Mouse (Mus musculus): ENCODE measurements around the gene Gpr153. TPM values are rescaled to one million over a fixed set of nuclear protein-coding genes. Genes with fewer than 3 reads are reported as not detected.

The Gpr153 gene
- polyA plus RNA-seq, 1 experiment from 2014 or later, result 9.1 TPM

GRCm38 (mm10) chr4:152263089-152263488, 10.9 kb upstream of the Gpr153 start:
- Histone ChIP-seq H3K4me3 (ENCODE audit: low read length) (no peak overlapping the region), H3K4me1 (ENCODE audit: control insufficient read depth, insufficient read depth, low read length) (peaks cover 31% of the 10 kb centered on the region), H3K9ac (ENCODE audit: low read depth, low read length) (no peak overlapping the region), H3K27ac (ENCODE audit: low read depth, low read length) (no peak overlapping the region), H3K9me3 (ENCODE audit: control insufficient read depth, low read length) (no peaks in the 10 kb centered on the region), H3K36me3 (ENCODE audit: control insufficient read depth, insufficient read depth, low read length) (no peaks in the 10 kb centered on the region; the same call in 1 of the 2 replicates), H3K4me2 (replicated peaks; ENCODE audit: low read depth, low read length) (no peak overlapping the region), H3K27me3 (ENCODE audit: control insufficient read depth, insufficient read depth, low read length) (no peaks in the 10 kb centered on the region)
- no peak; the same call in 1 of the 2 replicates for ATAC-seq (ENCODE audit: low FRiP score, low TSS enrichment)
- WGBS, result 63% methylated on average over 9 of the region's 9 CpGs

GRCm38 (mm10) chr4:152263512-152264176, 10.4 kb upstream of the Gpr153 start:
- Histone ChIP-seq H3K4me3 (ENCODE audit: low read length) (no peak overlapping the region), H3K9me3 (ENCODE audit: control insufficient read depth, low read length) (no peaks in the 10 kb centered on the region), H3K27ac (ENCODE audit: low read depth, low read length) (peak overlapping the region; percentile 20), H3K4me1 (ENCODE audit: control insufficient read depth, insufficient read depth, low read length) (peaks cover 31% of the 10 kb centered on the region), H3K36me3 (ENCODE audit: control insufficient read depth, insufficient read depth, low read length) (no peaks in the 10 kb centered on the region; the same call in 1 of the 2 replicates), H3K4me2 (replicated peaks; ENCODE audit: low read depth, low read length) (no peak overlapping the region), H3K9ac (ENCODE audit: low read depth, low read length) (no peak overlapping the region), H3K27me3 (ENCODE audit: control insufficient read depth, insufficient read depth, low read length) (no peaks in the 10 kb centered on the region)
- peak; percentile 68 for ATAC-seq (ENCODE audit: low FRiP score, low TSS enrichment)
- WGBS, result 31% methylated on average over 10 of the region's 10 CpGs

- Histone ChIP-seq H3K36me3 (ENCODE audit: control insufficient read depth, insufficient read depth, low read length) (no peaks in the 10 kb centered on the region; the same call in 1 of the 2 replicates), H3K4me1 (ENCODE audit: control insufficient read depth, insufficient read depth, low read length) (peaks cover 31% of the 10 kb centered on the region), H3K27me3 (ENCODE audit: control insufficient read depth, insufficient read depth, low read length) (no peaks in the 10 kb centered on the region), H3K9ac (ENCODE audit: low read depth, low read length) (no peak overlapping the region), H3K4me3 (ENCODE audit: low read length) (no peak overlapping the region), H3K27ac (ENCODE audit: low read depth, low read length) (peak overlapping the region; percentile 20), H3K9me3 (ENCODE audit: control insufficient read depth, low read length) (no peaks in the 10 kb centered on the region), H3K4me2 (replicated peaks; ENCODE audit: low read depth, low read length) (no peak overlapping the region)
- 53% methylated on average over 4 of the region's 4 CpGs for WGBS
- ATAC-seq (ENCODE audit: low FRiP score, low TSS enrichment), result no peak
Measured at GRCm38 (mm10) chr4:152264177-152264530, 9.9 kb upstream of the Gpr153 start.

- Histone ChIP-seq H3K27ac (ENCODE audit: low read depth, low read length) (no peak overlapping the region), H3K9me3 (ENCODE audit: control insufficient read depth, low read length) (no peaks in the 10 kb centered on the region), H3K4me2 (replicated peaks; ENCODE audit: low read depth, low read length) (no peak overlapping the region), H3K4me3 (ENCODE audit: low read length) (no peak overlapping the region), H3K9ac (ENCODE audit: low read depth, low read length) (no peak overlapping the region), H3K4me1 (ENCODE audit: control insufficient read depth, insufficient read depth, low read length) (peaks cover 31% of the 10 kb centered on the region), H3K36me3 (ENCODE audit: control insufficient read depth, insufficient read depth, low read length) (no peaks in the 10 kb centered on the region; the same call in 1 of the 2 replicates), H3K27me3 (ENCODE audit: control insufficient read depth, insufficient read depth, low read length) (no peaks in the 10 kb centered on the region)
- no peak for ATAC-seq (ENCODE audit: low FRiP score, low TSS enrichment)
- 89% methylated on average over 9 of the region's 9 CpGs for WGBS
Measured at GRCm38 (mm10) chr4:152264867-152265568, 9.0 kb upstream of the Gpr153 start.

GRCm38 (mm10) chr4:152265791-152266190, 8.2 kb upstream of the Gpr153 start:
- Histone ChIP-seq H3K4me1 (ENCODE audit: control insufficient read depth, insufficient read depth, low read length) (peaks cover 31% of the 10 kb centered on the region), H3K9me3 (ENCODE audit: control insufficient read depth, low read length) (no peaks in the 10 kb centered on the region), H3K27ac (ENCODE audit: low read depth, low read length) (no peak overlapping the region), H3K4me2 (replicated peaks; ENCODE audit: low read depth, low read length) (no peak overlapping the region), H3K36me3 (ENCODE audit: control insufficient read depth, insufficient read depth, low read length) (no peaks in the 10 kb centered on the region; the same call in 1 of the 2 replicates), H3K9ac (ENCODE audit: low read depth, low read length) (no peak overlapping the region), H3K27me3 (ENCODE audit: control insufficient read depth, insufficient read depth, low read length) (no peaks in the 10 kb centered on the region), H3K4me3 (ENCODE audit: low read length) (no peak overlapping the region)
- 69% methylated on average over 5 of the region's 5 CpGs for WGBS
- ATAC-seq (ENCODE audit: low FRiP score, low TSS enrichment), result no peak

- H3K9me3 ChIP-seq (ENCODE audit: control insufficient read depth, low read length), result no peaks in the 10 kb centered on the region
- ATAC-seq (ENCODE audit: low FRiP score, low TSS enrichment), result no peak
- no peaks in the 10 kb centered on the region; the same call in 1 of the 2 replicates for H3K36me3 ChIP-seq (ENCODE audit: control insufficient read depth, insufficient read depth, low read length)
- no peaks in the 10 kb centered on the region for H3K27me3 ChIP-seq (ENCODE audit: control insufficient read depth, insufficient read depth, low read length)
- no peak overlapping the region for H3K4me3 ChIP-seq (ENCODE audit: low read length)
- WGBS, result 42% methylated on average over 10 of the region's 10 CpGs
- H3K4me1 ChIP-seq (ENCODE audit: control insufficient read depth, insufficient read depth, low read length), result peaks cover 29% of the 10 kb centered on the region
- no peak overlapping the region for H3K27ac ChIP-seq (ENCODE audit: low read depth, low read length)
- no peak overlapping the region for H3K9ac ChIP-seq (ENCODE audit: low read depth, low read length)
- no peak overlapping the region for H3K4me2 ChIP-seq (replicated peaks; ENCODE audit: low read depth, low read length)
Measured at GRCm38 (mm10) chr4:152266236-152266895, 7.7 kb upstream of the Gpr153 start.

- Histone ChIP-seq H3K27me3 (ENCODE audit: control insufficient read depth, insufficient read depth, low read length) (no peaks in the 10 kb centered on the region), H3K27ac (ENCODE audit: low read depth, low read length) (no peak overlapping the region)
- WGBS, result 63% methylated on average over 13 of the region's 13 CpGs
Measured at GRCm38 (mm10) chr4:152267748-152268369, 6.2 kb upstream of the Gpr153 start.

GRCm38 (mm10) chr4:152269967-152270366, 4.1 kb upstream of the Gpr153 start:
- Histone ChIP-seq H3K9me3 (ENCODE audit: control insufficient read depth, low read length) (no peaks in the 10 kb centered on the region), H3K36me3 (ENCODE audit: control insufficient read depth, insufficient read depth, low read length) (no peaks in the 10 kb centered on the region; the same call in 1 of the 2 replicates), H3K27ac (ENCODE audit: low read depth, low read length) (no peak overlapping the region), H3K4me2 (replicated peaks; ENCODE audit: low read depth, low read length) (no peak overlapping the region), H3K4me3 (ENCODE audit: low read length) (no peak overlapping the region), H3K27me3 (ENCODE audit: control insufficient read depth, insufficient read depth, low read length) (no peaks in the 10 kb centered on the region), H3K4me1 (ENCODE audit: control insufficient read depth, insufficient read depth, low read length) (peaks cover 12% of the 10 kb centered on the region; the same call in 1 of the 2 replicates), H3K9ac (ENCODE audit: low read depth, low read length) (no peak overlapping the region)
- WGBS, result 89% methylated on average over 13 of the region's 13 CpGs
- ATAC-seq (ENCODE audit: low FRiP score, low TSS enrichment), result no peak

More at GRCm38 (mm10) chr4:152267748-152268369, 6.2 kb upstream of the Gpr153 start:
- ATAC-seq (ENCODE audit: low FRiP score, low TSS enrichment), result no peak
- H3K4me3 ChIP-seq (ENCODE audit: low read length), result no peak overlapping the region
- H3K9me3 ChIP-seq (ENCODE audit: control insufficient read depth, low read length), result no peaks in the 10 kb centered on the region
- H3K36me3 ChIP-seq (ENCODE audit: control insufficient read depth, insufficient read depth, low read length), result no peaks in the 10 kb centered on the region; the same call in 1 of the 2 replicates
- H3K9ac ChIP-seq (ENCODE audit: low read depth, low read length), result no peak overlapping the region
- H3K4me2 ChIP-seq (replicated peaks; ENCODE audit: low read depth, low read length), result no peak overlapping the region
- H3K4me1 ChIP-seq (ENCODE audit: control insufficient read depth, insufficient read depth, low read length), result peaks cover 24% of the 10 kb centered on the region
